Mouse (Mus musculus) heart, embryonic 15.5 days (tissue): ENCODE data around the gene Palmd. TPM values are rescaled to one million over a fixed set of nuclear protein-coding genes. Genes with fewer than 3 reads are reported as not detected.

Source experiments
- ATAC-seq: fragments of 200-750 bp; cut with Nextera tagmentation; replicated peaks from 2 replicates; pipeline ENCODE4 v1.8.0; 2017; ENCODE audit warnings: low read depth, moderate TSS enrichment; ENCODE audit not compliant: insufficient number of reproducible peaks, insufficient read depth, low FRiP score
- H3K27ac ChIP-seq: fragments of 300-500 bp; sonication (generic); 2 replicates; pipeline ENCODE4 v1.5.1; 2015; ENCODE audit warnings: mild to moderate bottlenecking, inconsistent platforms
- H3K27me3 ChIP-seq: fragments of 300-500 bp; sonication (generic); 2 replicates; pipeline ENCODE4 v1.6.1; 2015; ENCODE audit warnings: inconsistent platforms
- H3K36me3 ChIP-seq: fragments of 300-500 bp; sonication (generic); 2 replicates; pipeline ENCODE4 v1.6.1; 2015; ENCODE audit warnings: mild to moderate bottlenecking, inconsistent platforms
- H3K4me1 ChIP-seq: fragments of 300-500 bp; sonication (generic); replicated peaks from 2 replicates; pipeline ENCODE4 v1.6.1; 2015; ENCODE audit warnings: inconsistent platforms
- H3K4me2 ChIP-seq: fragments of 300-500 bp; sonication (generic); 2 replicates; pipeline ENCODE4 v1.6.1; 2015; ENCODE audit warnings: inconsistent platforms, mild to moderate bottlenecking, moderate library complexity
- H3K4me3 ChIP-seq: fragments of 300-500 bp; sonication (generic); 2 replicates; pipeline ENCODE4 v1.5.1; 2015; ENCODE audit warnings: mild to moderate bottlenecking, inconsistent platforms
- H3K9ac ChIP-seq: fragments of 300-500 bp; sonication (generic); 2 replicates; pipeline ENCODE4 v1.6.1; 2015; ENCODE audit warnings: mild to moderate bottlenecking, inconsistent platforms
- H3K9me3 ChIP-seq: fragments of 300-500 bp; sonication (generic); replicated peaks from 2 replicates; pipeline ENCODE4 v1.6.1; 2016; ENCODE audit warnings: inconsistent platforms
- WGBS: fragments of 180-500 bp; shearing (Covaris S2); methylation state at CpG from one replicate; pipeline ENCODE4 v1.1.7; 2015; ENCODE audit warnings: mixed read lengths; 5-methylcytosine and 5-hydroxymethylcytosine counted together
- polyA plus RNA-seq: library from polyadenylated mRNA; unstranded; fragments of >200 nt; fragmentation: Nextera tagmentation; extraction: Ambion mirVana; gene quantifications from 2 replicates; pipeline ENCODE4 v1.2.1, GENCODE M21; 2015

The Palmd gene
- polyA plus RNA-seq, 1 experiment from 2014 or later: 17.4 TPM

DNA sequence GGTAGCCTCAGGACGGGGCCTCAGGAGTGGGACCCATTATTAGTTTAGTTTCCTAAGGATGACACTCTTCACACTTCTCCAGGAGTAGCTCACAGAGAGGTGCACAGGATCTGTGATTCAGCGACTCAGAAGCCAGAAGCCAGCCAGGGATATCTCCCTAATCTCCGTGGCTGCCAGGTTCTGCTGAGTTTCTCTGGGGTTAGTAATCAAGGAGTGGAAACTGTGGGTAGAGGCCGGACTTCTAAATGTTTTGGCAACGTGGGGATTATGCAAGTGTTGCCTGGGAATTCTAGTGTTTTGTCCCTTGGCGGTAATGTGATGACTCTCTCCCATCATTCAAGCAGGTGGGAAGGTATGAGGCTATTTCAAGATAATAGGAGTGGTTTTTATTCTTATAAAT lies 13.7 kb downstream of the Palmd start:
- ATAC-seq: no peak
- Histone ChIP-seq H3K27me3 (no peaks in the 10 kb centered on the region), H3K4me1 (peaks cover 10% of the 10 kb centered on the region; the same call in 1 of the 2 replicates), H3K9ac (no peak overlapping the region), H3K9me3 (no peaks in the 10 kb centered on the region), H3K36me3 (no peaks in the 10 kb centered on the region), H3K4me2 (no peak overlapping the region), H3K27ac (no peak overlapping the region), H3K4me3 (no peak overlapping the region)
- WGBS: 58% methylated on average over 6 of the region's 6 CpGs

- Histone ChIP-seq H3K27ac (no peak overlapping the region), H3K9ac (no peak overlapping the region), H3K4me2 (no peak overlapping the region), H3K4me3 (no peak overlapping the region), H3K9me3 (no peaks in the 10 kb centered on the region), H3K4me1 (peaks cover 10% of the 10 kb centered on the region; the same call in 1 of the 2 replicates), H3K36me3 (no peaks in the 10 kb centered on the region), H3K27me3 (no peaks in the 10 kb centered on the region)
- ATAC-seq: no peak
- 85% methylated on average over 6 of the region's 6 CpGs for WGBS
Measured at GRCm38 (mm10) chr3:116953366-116953765, 15.4 kb downstream of the Palmd start.

DNA sequence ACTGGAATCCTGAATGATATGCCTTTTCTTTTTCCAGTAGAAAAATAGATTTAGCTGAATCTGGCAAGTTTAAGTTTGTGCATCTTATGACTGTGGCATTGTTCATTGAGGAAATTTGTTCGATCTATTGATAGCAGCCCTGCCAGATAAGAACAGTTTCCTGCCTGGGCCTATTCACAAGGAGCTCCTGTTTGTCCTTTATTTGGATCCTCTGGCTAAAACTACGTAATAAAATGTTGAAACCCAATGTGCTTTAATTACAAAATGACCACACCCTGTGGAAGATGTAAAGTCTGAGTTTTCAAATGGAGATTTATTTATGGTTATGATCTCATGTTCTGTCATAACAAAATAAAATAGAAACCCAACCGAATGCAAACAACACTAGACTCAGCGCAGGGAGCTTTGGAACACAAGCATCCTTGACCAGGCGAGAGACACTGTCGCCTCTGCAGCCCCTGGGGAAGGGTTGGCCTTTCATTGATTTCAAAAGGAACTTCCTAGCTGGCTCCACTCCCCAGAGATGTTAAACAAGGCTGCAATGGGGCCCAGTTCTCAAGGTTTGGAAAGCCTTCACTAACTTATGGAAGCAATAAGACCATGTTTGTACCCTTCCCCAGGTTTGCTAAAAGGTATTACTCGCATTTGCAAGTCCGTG lies 16.4 kb downstream of the Palmd start:
- Histone ChIP-seq H3K4me2 (no peak overlapping the region), H3K27ac (no peak overlapping the region), H3K9ac (no peak overlapping the region), H3K4me1 (peaks cover 10% of the 10 kb centered on the region; the same call in 1 of the 2 replicates), H3K9me3 (no peaks in the 10 kb centered on the region), H3K36me3 (no peaks in the 10 kb centered on the region), H3K4me3 (no peak overlapping the region), H3K27me3 (no peaks in the 10 kb centered on the region)
- WGBS: 74% methylated on average over 8 of the region's 8 CpGs
- ATAC-seq: no peak

DNA sequence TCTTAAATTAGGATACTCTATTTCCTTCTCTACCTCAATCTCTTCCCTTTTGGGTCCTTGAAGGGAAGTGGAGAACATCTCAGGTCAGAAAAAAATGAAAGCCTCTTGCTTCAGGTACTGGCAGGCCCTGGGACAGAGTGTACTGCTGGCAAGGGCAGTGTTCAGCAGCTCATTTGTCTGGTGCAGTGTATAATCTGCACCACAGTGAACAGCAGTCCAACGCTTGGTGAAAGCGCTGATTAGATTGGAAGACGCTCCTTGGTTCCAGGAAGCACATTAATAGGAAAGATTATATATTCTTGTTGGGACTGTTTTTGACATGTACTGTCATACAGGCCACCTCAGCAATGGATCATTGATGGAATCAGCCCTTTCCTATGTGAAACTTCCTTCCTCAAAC lies 17.3 kb downstream of the Palmd start:
- Histone ChIP-seq H3K4me3 (no peak overlapping the region), H3K36me3 (no peaks in the 10 kb centered on the region), H3K9me3 (no peaks in the 10 kb centered on the region), H3K4me2 (no peak overlapping the region), H3K27ac (no peak overlapping the region), H3K9ac (no peak overlapping the region), H3K27me3 (no peaks in the 10 kb centered on the region), H3K4me1 (peaks cover 10% of the 10 kb centered on the region; the same call in 1 of the 2 replicates)
- 67% methylated on average over 3 of the region's 3 CpGs for WGBS
- ATAC-seq: no peak

DNA sequence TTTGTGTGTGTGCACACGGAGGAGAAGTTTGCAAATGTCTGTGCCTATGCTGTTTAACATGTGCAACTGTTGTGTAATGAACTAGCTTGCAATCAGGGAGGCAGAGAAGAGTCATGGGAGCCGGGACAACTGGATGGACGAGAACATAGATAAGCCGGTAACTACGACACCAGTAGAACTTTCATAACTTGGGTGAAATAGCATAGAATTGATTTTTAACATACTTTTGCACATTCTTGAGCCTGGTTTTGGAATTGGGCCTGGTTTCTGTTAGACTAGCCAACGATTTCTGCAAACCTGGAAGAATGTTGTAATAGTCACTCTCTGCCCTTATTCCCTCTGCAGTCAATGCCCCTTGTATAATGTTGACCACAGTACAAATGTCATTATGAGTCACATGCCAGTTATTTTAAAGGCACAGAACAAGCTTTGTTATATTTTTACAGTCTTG lies 18.1 kb downstream of the Palmd start:
- no peaks in the 10 kb centered on the region for H3K36me3 ChIP-seq
- ATAC-seq: no peak
- WGBS: 74% methylated on average over 6 of the region's 6 CpGs
- H3K4me3 ChIP-seq: no peak overlapping the region
- H3K4me1 ChIP-seq: peaks cover 10% of the 10 kb centered on the region; the same call in 1 of the 2 replicates
- H3K9me3 ChIP-seq: no peaks in the 10 kb centered on the region
- H3K27ac ChIP-seq: no peak overlapping the region
- no peaks in the 10 kb centered on the region for H3K27me3 ChIP-seq
- no peak overlapping the region for H3K9ac ChIP-seq
- no peak overlapping the region for H3K4me2 ChIP-seq

- H3K27ac ChIP-seq: no peak overlapping the region
- WGBS: 79% methylated on average over 4 of the region's 4 CpGs
Measured at GRCm38 (mm10) chr3:116946476-116946875, 22.3 kb downstream of the Palmd start.

DNA sequence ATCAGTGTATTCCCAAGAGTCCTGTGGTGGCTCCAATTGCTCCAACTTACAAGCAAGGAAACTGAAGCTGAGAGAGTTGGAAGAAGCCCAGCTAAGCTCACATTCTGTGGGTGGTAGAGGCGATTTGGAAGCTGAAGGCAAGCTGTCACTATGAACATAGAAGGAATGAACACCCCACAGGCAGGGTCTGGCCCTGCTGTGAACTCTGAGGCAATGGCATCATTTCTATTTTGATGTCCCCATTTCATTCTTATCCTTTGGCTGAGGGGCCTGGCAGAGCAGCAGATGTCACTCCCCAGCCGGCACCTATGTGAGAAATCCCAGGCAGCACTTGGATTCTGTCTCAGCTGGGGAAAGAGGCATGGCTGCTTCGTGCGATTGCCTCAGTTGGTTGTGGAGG lies 25.4 kb downstream of the Palmd start:
- H3K4me1 ChIP-seq: peaks cover 13% of the 10 kb centered on the region; the same call in 1 of the 2 replicates
- H3K27me3 ChIP-seq: no peaks in the 10 kb centered on the region
- no peaks in the 10 kb centered on the region for H3K9me3 ChIP-seq
- ATAC-seq: peak; percentile 86
- 24% methylated on average over 4 of the region's 4 CpGs for WGBS
- H3K4me2 ChIP-seq: no peak overlapping the region
- H3K27ac ChIP-seq: peak overlapping the region; percentile 65
- H3K9ac ChIP-seq: no peak overlapping the region
- no peaks in the 10 kb centered on the region for H3K36me3 ChIP-seq
- H3K4me3 ChIP-seq: no peak overlapping the region

More at GRCm38 (mm10) chr3:116946476-116946875, 22.3 kb downstream of the Palmd start:
- no peak for ATAC-seq
- peaks cover 10% of the 10 kb centered on the region; the same call in 1 of the 2 replicates for H3K4me1 ChIP-seq
- H3K36me3 ChIP-seq: no peaks in the 10 kb centered on the region
- no peaks in the 10 kb centered on the region for H3K27me3 ChIP-seq
- H3K9me3 ChIP-seq: no peaks in the 10 kb centered on the region
- H3K4me2 ChIP-seq: no peak overlapping the region
- no peak overlapping the region for H3K4me3 ChIP-seq
- H3K9ac ChIP-seq: no peak overlapping the region

DNA sequence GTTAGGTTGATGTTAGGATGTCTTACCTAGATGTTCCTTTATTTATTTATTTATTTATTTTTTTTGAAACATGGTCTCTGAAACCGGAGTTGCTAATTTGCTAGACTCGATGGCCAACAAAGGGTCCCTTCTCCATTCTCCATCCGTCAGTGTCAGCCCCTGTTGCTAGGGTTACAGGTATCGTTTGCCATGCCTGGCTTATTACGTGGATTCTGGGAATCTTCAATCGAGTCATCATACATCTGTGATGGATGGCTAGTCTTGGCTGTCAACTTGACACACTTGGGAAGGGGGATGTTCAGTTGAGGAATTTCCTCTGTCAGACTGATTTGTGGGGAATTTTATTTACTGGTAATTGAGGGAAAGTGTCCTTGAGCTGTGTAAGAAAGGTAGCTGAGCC lies 26.0 kb downstream of the Palmd start:
- ATAC-seq: no peak
- WGBS: 75% methylated on average over 6 of the region's 6 CpGs
- H3K36me3 ChIP-seq: no peaks in the 10 kb centered on the region; the same call in 1 of the 2 replicates
- no peaks in the 10 kb centered on the region for H3K9me3 ChIP-seq
- no peak overlapping the region for H3K4me3 ChIP-seq
- peak overlapping the region; percentile 65 for H3K27ac ChIP-seq
- H3K27me3 ChIP-seq: no peaks in the 10 kb centered on the region
- H3K4me1 ChIP-seq: peaks cover 13% of the 10 kb centered on the region; the same call in 1 of the 2 replicates
- H3K4me2 ChIP-seq: no peak overlapping the region
- no peak overlapping the region for H3K9ac ChIP-seq

- Histone ChIP-seq H3K27me3 (no peaks in the 10 kb centered on the region), H3K36me3 (no peaks in the 10 kb centered on the region; the same call in 1 of the 2 replicates), H3K27ac (peak overlapping the region; percentile 61), H3K9me3 (no peaks in the 10 kb centered on the region), H3K4me1 (peaks cover 13% of the 10 kb centered on the region; the same call in 1 of the 2 replicates), H3K9ac (no peak overlapping the region), H3K4me2 (no peak overlapping the region), H3K4me3 (no peak overlapping the region)
- no peak for ATAC-seq
- 78% methylated on average over 1 of the region's 1 CpGs for WGBS
Measured at GRCm38 (mm10) chr3:116941559-116942117, 27.1 kb downstream of the Palmd start.

DNA sequence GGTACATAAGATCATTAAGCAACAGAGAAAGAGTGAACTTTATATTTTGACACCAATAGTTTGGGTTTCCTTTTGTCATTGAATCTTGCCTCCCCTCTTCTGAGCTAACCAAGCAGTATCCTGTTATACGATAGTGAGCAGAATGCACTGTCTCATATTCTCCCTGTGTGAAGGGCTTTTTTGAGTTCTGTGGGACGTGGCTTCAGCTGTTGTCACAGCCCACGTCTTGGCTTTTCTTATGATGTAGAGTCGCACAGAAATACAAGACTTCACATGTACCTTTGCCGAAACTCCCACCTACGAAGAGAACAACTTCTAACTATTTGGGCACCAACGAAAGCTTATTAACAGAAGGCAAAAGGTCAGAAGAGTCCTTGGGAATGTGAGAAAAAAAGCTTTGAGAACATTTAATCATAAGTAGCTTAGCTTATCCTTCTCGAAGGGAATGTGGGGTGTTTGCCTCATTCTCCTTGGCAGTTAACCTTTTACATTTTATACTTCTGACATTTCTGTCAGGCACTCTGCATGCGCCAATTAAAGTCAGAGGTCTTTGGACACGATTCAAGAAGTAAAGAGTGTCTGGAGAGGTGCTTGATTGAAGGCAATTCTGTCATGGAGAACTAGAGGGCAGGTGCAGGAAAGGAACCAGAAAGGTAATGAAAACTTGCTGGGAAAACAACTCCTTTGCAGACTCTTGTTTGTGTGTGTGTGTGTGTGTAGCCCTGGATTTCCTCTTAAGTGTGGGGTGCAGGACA lies 27.8 kb downstream of the Palmd start:
- no peak overlapping the region for H3K9ac ChIP-seq
- no peaks in the 10 kb centered on the region for H3K27me3 ChIP-seq
- peaks cover 13% of the 10 kb centered on the region; the same call in 1 of the 2 replicates for H3K4me1 ChIP-seq
- 54% methylated on average over 10 of the region's 10 CpGs for WGBS
- H3K4me2 ChIP-seq: no peak overlapping the region
- no peaks in the 10 kb centered on the region; the same call in 1 of the 2 replicates for H3K36me3 ChIP-seq
- no peaks in the 10 kb centered on the region for H3K9me3 ChIP-seq
- H3K27ac ChIP-seq: peak overlapping the region; percentile 61
- no peak for ATAC-seq
- H3K4me3 ChIP-seq: no peak overlapping the region

DNA sequence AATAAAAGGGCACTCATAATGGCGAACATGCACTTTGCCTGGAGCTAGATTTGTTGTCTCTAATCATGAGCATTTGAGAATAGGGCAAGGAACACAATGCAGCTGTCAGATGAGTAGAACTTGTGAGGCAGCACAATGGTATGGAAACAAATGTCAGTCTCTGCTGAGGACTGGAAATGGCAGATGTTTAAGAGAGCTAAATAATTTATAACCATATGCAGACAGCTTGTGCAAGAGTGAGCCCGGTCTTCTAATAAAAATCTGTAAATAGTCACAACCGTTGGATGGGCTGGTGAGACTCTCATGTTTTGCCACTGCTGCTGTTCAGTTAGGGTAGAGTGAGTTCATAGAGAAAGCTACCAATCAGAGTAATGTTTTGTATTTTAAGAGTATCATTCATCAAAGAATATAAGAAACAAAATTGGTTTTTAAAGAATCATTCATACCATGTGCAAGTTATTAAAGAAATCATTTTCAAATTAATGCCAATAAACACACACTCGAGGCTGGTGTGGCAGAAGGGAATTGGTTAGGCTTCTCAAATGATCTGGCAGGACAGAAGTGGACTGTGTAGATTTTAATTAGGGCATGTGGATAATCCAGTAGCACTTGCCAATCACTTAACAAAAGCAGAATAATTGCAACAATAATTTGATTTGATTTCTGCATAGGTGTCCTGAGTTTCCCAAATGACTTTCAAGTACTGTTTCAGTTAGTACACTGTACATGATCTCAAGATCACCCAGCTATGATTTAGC lies 31.7 kb downstream of the Palmd start:
- Histone ChIP-seq H3K4me2 (no peak overlapping the region), H3K36me3 (no peaks in the 10 kb centered on the region; the same call in 1 of the 2 replicates), H3K4me1 (0 out of 2 replicates have a peak, but pooled peaks cover 8% of the 10 kb centered on the region), H3K27ac (no peak overlapping the region), H3K9ac (no peak overlapping the region), H3K4me3 (no peak overlapping the region), H3K9me3 (no peaks in the 10 kb centered on the region), H3K27me3 (no peaks in the 10 kb centered on the region)
- ATAC-seq: no peak
- WGBS: 80% methylated on average over 4 of the region's 4 CpGs
